Mouse (Mus musculus): ENCODE results near the gene Tdp2. TPM values are rescaled to one million over a fixed set of nuclear protein-coding genes. Genes with fewer than 3 reads are reported as not detected.

Gene Tdp2
- total and polyA plus RNA-seq, 2 experiments from 2014 or later: 30.9 to 36.6 TPM

DNA sequence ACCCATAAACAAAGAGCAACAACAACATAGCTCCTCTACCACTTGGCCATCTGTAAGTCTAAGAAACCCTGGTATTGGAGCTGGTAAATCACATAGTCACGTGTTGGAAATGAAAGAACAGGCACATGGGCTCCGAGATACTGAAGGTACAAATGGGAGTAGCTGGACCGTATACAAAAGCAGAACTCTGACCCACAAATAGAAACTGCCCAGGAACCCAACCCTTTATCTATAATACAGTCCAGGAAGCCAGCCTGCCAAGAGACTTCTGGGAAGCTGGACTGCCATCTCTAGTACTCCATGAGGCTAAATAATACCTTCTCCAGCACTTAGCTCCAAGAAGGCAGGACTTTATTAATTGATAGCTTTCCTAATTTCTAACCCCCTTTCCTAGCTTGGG, 21.1 kb downstream of the Tdp2 start:
- Histone ChIP-seq H3K36me3 (ENCODE audit: insufficient read depth, low read length) (0 out of 2 replicates have a peak, but pooled peaks cover 5% of the 10 kb centered on the region), H3K9me3 (ENCODE audit: low read length) (no peaks in the 10 kb centered on the region), H3K9ac (replicated peaks; ENCODE audit: low read length) (no peak overlapping the region), H3K27ac (no peak overlapping the region), H3K4me1 (ENCODE audit: insufficient read depth, low read length) (no peaks in the 10 kb centered on the region), H3K27me3 (ENCODE audit: insufficient read depth, low read length) (no peaks in the 10 kb centered on the region), H3K4me3 (ENCODE audit: low read length) (no peak overlapping the region), H3K4me2 (ENCODE audit: low read depth, low read length) (no peak overlapping the region)
- ATAC-seq (no peak), DNase-seq (ENCODE audit: low spot score) (no peak)
- TF ChIP-seq CTCF (IDR thresholded peaks at IDR 0.05; ENCODE audit: low read depth): no peak
- WGBS: 82% methylated on average over 3 of the region's 3 CpGs

DNA sequence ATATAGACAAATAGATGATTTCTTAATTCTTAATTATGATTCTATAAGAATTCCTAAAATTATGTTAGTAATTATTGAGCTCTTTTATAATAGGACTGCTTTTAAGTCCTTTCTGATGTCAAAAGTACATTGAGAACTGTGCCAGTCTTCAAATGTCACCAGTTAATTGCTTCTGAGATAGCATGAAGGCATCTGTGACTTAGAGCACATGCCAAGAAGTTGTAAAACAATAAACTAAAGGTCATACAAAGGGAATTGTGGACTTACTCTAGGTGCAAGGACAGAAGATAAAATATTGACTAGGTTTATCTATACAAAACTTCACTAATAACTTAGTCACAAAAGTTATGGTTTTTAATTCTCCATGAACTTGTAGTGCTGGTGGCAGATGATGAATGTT, 27.6 kb downstream of the Tdp2 start:
- no peak for TF ChIP-seq CTCF (IDR thresholded peaks at IDR 0.05; ENCODE audit: low read depth)
- no peaks in the 10 kb centered on the region for H3K27me3 ChIP-seq (ENCODE audit: insufficient read depth, low read length)
- H3K36me3 ChIP-seq (ENCODE audit: insufficient read depth, low read length): 0 out of 2 replicates have a peak, but pooled peaks cover 5% of the 10 kb centered on the region
- DNase-seq (ENCODE audit: low spot score) (no peak), ATAC-seq (no peak)
- no peak overlapping the region for H3K9ac ChIP-seq (replicated peaks; ENCODE audit: low read length)
- no peaks in the 10 kb centered on the region for H3K4me1 ChIP-seq (ENCODE audit: insufficient read depth, low read length)
- no peak overlapping the region for H3K4me3 ChIP-seq (ENCODE audit: low read length)
- no peak overlapping the region for H3K4me2 ChIP-seq (ENCODE audit: low read depth, low read length)
- H3K27ac ChIP-seq: no peak overlapping the region
- H3K9me3 ChIP-seq (ENCODE audit: low read length): no peaks in the 10 kb centered on the region

DNA sequence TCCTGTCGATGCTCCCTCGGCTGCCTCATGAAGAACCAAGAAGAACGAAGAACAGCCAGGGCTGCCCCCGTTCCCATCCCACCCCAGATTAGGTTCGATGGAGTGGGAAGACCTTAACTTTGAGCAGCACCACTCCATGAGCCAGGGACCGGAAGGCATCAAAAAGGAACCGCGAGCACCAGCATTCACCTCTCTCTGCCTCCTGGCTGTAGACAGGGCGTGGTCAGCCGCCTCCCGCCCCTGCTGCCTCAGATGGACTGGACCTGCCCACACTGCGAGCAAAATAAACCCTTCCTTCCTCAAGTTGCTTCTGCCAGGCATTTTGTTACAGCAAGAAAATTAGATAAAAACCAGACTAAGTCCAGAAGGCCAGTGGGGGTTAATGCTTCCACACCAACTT, 29.6 kb downstream of the Tdp2 start:
- Histone ChIP-seq H3K36me3 (ENCODE audit: insufficient read depth, low read length) (0 out of 2 replicates have a peak, but pooled peaks cover 5% of the 10 kb centered on the region), H3K9ac (replicated peaks; ENCODE audit: low read length) (no peak overlapping the region), H3K27me3 (ENCODE audit: insufficient read depth, low read length) (no peaks in the 10 kb centered on the region), H3K4me1 (ENCODE audit: insufficient read depth, low read length) (no peaks in the 10 kb centered on the region), H3K4me3 (ENCODE audit: low read length) (no peak overlapping the region), H3K27ac (no peak overlapping the region), H3K4me2 (ENCODE audit: low read depth, low read length) (no peak overlapping the region), H3K9me3 (ENCODE audit: low read length) (no peaks in the 10 kb centered on the region)
- no peak for TF ChIP-seq CTCF (IDR thresholded peaks at IDR 0.05; ENCODE audit: low read depth)
- no peak for ATAC-seq
- no peak for DNase-seq (ENCODE audit: low spot score)
- WGBS: 84% methylated on average over 12 of the region's 12 CpGs

DNA sequence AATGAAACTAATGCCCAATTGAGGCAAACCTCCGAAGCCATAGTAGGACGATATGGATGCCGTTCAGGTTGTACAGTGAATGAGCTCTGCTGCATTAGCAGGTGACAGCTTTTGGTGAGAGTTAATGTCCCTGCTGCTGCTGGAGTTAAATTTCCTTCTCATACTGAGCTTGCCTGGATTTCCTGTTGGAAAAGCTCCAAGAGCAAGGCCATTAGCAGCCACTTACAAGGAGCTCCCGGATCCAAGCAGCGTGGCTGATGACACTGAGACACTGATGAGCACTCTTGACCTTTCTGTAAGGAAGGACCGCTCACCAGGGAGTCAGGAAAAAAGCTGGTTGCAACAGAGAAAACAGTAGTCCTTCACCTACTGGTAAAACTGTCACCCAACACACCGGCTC, 30.5 kb downstream of the Tdp2 start:
- Histone ChIP-seq H3K27ac (no peak overlapping the region), H3K36me3 (ENCODE audit: insufficient read depth, low read length) (0 out of 2 replicates have a peak, but pooled peaks cover 4% of the 10 kb centered on the region), H3K4me2 (ENCODE audit: low read depth, low read length) (no peak overlapping the region), H3K4me1 (ENCODE audit: insufficient read depth, low read length) (no peaks in the 10 kb centered on the region), H3K4me3 (ENCODE audit: low read length) (no peak overlapping the region), H3K27me3 (ENCODE audit: insufficient read depth, low read length) (no peaks in the 10 kb centered on the region), H3K9ac (replicated peaks; ENCODE audit: low read length) (no peak overlapping the region), H3K9me3 (ENCODE audit: low read length) (no peaks in the 10 kb centered on the region)
- no peak for TF ChIP-seq CTCF (IDR thresholded peaks at IDR 0.05; ENCODE audit: low read depth)
- 77% methylated on average over 7 of the region's 7 CpGs for WGBS
- no peak for ATAC-seq
- peak; percentile 5 for DNase-seq (ENCODE audit: low spot score)

DNA sequence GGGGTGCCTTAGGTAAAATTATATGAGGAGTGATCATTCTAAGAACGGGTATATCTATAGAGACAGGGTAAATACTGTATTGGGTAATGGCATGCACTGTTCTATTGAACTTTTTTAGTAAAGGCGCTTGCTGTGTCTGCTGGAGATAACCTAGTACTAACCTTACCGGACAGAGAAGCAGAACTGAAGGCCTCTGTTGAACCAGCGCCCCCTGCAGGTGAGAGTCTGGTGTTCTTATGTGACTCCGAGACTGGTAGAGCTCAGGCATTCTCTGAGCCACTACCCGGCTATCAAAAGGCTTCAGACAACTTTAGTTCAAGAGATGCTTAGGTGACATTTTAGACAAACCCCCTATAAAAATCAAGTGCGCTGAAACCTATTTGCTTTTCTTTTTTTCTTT, 31.0 kb downstream of the Tdp2 start:
- no peak overlapping the region for H3K9ac ChIP-seq (replicated peaks; ENCODE audit: low read length)
- no peaks in the 10 kb centered on the region for H3K27me3 ChIP-seq (ENCODE audit: insufficient read depth, low read length)
- peak; percentile 39 for DNase-seq (ENCODE audit: low spot score)
- H3K4me2 ChIP-seq (ENCODE audit: low read depth, low read length): no peak overlapping the region
- H3K9me3 ChIP-seq (ENCODE audit: low read length): no peaks in the 10 kb centered on the region
- 62% methylated on average over 7 of the region's 7 CpGs for WGBS
- ATAC-seq: no peak
- H3K4me1 ChIP-seq (ENCODE audit: insufficient read depth, low read length): no peaks in the 10 kb centered on the region
- H3K27ac ChIP-seq: no peak overlapping the region
- 0 out of 2 replicates have a peak, but pooled peaks cover 2% of the 10 kb centered on the region for H3K36me3 ChIP-seq (ENCODE audit: insufficient read depth, low read length)
- H3K4me3 ChIP-seq (ENCODE audit: low read length): no peak overlapping the region
- TF ChIP-seq CTCF (IDR thresholded peaks at IDR 0.05; ENCODE audit: low read depth): peak; percentile 38

DNA sequence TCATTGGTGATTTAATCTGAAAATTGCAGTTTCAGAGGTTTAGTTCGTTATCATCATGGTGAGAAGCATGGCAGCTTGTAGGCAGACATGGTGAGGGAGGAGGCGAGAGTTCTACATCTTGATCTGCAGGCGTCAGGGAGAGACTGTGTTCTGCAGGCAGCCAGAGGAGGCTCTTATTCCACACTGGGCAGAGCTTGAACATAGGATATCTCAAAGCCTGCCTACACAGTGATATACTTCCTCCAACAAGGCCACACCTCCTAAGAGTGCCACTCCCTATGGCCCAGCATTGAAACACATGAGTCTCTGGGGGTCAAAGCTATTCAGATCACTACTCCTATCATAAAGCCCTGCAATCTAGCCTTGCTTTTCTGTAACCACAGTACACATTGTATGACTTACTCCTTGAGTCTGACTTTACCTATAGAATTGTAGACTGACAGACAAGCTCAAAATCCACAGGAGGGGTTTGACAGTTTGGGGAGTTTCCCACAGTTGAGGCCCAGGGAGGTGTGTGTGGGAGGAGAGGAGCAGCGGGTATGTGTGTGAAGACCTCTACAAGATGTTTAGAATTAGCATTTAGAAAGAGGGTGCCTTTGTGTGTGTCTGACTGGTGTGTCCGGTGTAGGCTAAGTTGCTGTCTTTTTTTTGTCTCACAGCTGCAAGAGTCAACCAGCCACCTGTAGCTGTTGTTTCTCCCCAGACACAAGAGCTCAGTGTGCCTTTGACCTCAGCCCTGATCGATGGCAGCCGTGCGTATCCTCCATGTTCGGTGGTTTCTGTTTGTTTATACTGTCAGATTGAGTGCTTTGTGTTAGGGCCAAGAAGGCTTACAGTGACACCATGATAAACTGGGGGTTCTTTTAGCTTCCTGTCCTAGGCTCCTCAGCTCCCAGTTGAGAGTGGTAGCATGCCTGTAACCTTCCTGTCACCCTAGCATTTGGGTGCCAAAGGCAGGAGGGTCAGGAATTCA, 35.2 kb downstream of the Tdp2 start:
- no peaks in the 10 kb centered on the region for H3K4me1 ChIP-seq (ENCODE audit: insufficient read depth, low read length)
- H3K4me3 ChIP-seq (ENCODE audit: low read length): no peak overlapping the region
- 63% methylated on average over 9 of the region's 9 CpGs for WGBS
- H3K27ac ChIP-seq: no peak overlapping the region
- DNase-seq (ENCODE audit: low spot score): no peak
- no peaks in the 10 kb centered on the region for H3K27me3 ChIP-seq (ENCODE audit: insufficient read depth, low read length)
- 0 out of 2 replicates have a peak, but pooled peaks cover 4% of the 10 kb centered on the region for H3K36me3 ChIP-seq (ENCODE audit: insufficient read depth, low read length)
- no peak for ATAC-seq
- H3K9me3 ChIP-seq (ENCODE audit: low read length): no peaks in the 10 kb centered on the region
- H3K4me2 ChIP-seq (ENCODE audit: low read depth, low read length): no peak overlapping the region
- no peak overlapping the region for H3K9ac ChIP-seq (replicated peaks; ENCODE audit: low read length)
- TF ChIP-seq CTCF (IDR thresholded peaks at IDR 0.05; ENCODE audit: low read depth): no peak

DNA sequence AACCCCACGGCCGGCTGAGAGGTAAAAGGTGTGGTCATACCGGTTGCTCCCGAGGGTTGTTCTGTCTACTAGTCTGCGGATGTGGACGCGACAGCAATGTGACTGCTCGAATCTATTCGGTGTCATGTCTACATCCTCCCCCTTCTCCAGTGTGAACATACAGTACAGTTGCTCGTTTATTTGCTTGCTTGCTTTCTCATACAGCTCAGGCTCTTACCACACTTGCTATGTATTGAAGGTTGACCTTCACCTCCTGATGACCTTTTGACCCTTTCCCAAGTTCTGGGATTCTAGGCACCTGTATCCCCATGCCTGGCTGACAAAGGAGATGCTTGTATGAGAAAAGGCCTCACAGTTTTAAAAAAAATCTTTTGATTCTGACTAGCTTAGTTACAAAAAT, 36.3 kb downstream of the Tdp2 start:
- no peak for TF ChIP-seq CTCF (IDR thresholded peaks at IDR 0.05; ENCODE audit: low read depth)
- Histone ChIP-seq H3K9ac (replicated peaks; ENCODE audit: low read length) (no peak overlapping the region), H3K9me3 (ENCODE audit: low read length) (no peaks in the 10 kb centered on the region), H3K36me3 (ENCODE audit: insufficient read depth, low read length) (0 out of 2 replicates have a peak, but pooled peaks cover 4% of the 10 kb centered on the region), H3K4me3 (ENCODE audit: low read length) (no peak overlapping the region), H3K27me3 (ENCODE audit: insufficient read depth, low read length) (no peaks in the 10 kb centered on the region), H3K4me2 (ENCODE audit: low read depth, low read length) (no peak overlapping the region), H3K4me1 (ENCODE audit: insufficient read depth, low read length) (no peaks in the 10 kb centered on the region), H3K27ac (no peak overlapping the region)
- no peak for ATAC-seq
- WGBS: 94% methylated on average over 10 of the region's 10 CpGs
- DNase-seq (ENCODE audit: low spot score): no peak
